Mouse (Mus musculus): ENCODE data around the gene Iqub.

- TF ChIP-seq POLR2A (IDR thresholded peaks at IDR 0.05; ENCODE audit: borderline replicate concordance, extremely low read depth, insufficient read depth, insufficient read length, poor library complexity, severe bottlenecking) (no peak), CTCF (IDR thresholded peaks at IDR 0.05; ENCODE audit: borderline replicate concordance, extremely low read depth, insufficient read depth, insufficient read length) (no peak)
Measured at GRCm38 (mm10) chr6:24528064-24528243, 13.1 kb upstream of the Iqub start, which contains the start of gene Asb15.
